Mouse (Mus musculus): Measurements from ENCODE around the gene Zfp106.

DNA sequence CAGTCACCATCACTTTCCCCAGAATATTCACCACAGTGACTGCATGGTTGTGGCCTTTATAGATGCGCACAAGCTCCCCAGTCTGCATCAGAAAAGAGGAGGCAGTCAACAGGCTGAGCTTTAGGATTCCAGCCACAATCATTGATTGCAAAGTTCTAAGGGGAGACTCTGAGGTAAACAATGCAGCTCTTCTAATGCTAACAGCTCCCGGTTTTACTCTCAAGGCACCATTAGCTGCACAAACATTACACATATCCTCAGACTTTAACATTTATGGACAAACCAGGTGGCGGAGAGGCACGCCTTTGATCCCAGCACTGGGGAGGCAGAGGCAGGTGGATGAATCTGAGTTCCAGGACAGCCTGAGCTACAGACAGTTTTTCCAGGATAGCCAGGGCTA, 49.5 kb downstream of the Zfp106 start:
- TF ChIP-seq CTCF (IDR thresholded peaks at IDR 0.05; ENCODE audit: low read depth, low read length) (no peak), POLR2A (IDR thresholded peaks at IDR 0.05; ENCODE audit: borderline replicate concordance, low read depth, low read length) (no peak)
